Mouse (Mus musculus): ENCODE measurements around the gene Plekhg5. TPM values are rescaled to one million over a fixed set of nuclear protein-coding genes. Genes with fewer than 3 reads are reported as not detected.

The Plekhg5 gene
- polyA plus RNA-seq, 1 experiment from 2014 or later = 8.4 TPM

DNA sequence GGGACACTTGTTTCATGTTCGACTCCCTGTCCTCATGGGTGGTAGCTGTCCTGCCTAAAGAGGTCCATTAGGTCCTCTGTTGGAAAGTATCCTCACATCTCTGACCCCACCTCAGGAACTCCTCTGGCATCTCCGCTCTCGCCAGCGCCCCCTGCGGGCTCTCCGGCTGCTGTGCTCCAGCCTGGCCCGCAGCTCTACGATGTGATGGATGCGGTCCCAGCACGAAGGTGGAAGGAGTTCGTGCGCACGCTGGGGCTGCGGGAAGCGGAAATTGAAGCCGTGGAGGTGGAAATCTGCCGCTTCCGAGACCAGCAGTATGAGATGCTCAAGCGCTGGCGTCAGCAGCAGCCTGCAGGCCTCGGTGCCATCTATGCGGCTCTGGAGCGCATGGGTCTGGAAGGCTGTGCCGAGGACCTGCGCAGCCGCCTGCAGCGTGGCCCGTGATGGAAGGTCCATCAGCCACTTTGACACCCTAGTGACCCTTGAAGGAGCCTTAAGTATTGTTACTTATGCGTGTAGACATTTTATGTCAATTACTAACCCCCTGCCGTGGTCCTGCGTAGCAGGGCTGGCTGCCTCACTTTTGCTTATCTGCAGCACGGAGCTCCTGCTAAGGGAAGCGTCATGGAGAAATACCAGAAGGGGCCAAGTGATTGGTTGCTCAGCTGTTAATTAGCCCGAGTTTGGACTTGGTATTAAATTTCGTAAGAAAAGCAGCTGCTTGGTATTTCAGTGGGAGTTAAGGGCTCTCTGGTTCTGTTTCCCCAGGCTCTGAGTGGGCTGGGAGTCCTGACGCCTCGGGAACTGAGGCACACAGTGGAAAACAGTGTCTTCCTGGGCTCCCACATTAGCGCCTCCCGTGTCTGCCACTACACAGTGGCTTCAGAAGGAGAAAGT lies 47.3 kb downstream of the Plekhg5 start:
- peaks cover 8% of the 10 kb centered on the region; the same call in 1 of the 2 replicates for H3K36me3 ChIP-seq (ENCODE audit: poor library complexity, severe bottlenecking)
- ATAC-seq = no peak
- 4% methylated on average over 39 of the region's 39 CpGs for WGBS
- no peak overlapping the region for H3K9ac ChIP-seq
- no peak overlapping the region for H3K27ac ChIP-seq
- no peaks in the 10 kb centered on the region for H3K9me3 ChIP-seq (replicated peaks)
- H3K4me1 ChIP-seq = peaks cover 30% of the 10 kb centered on the region
- no peak overlapping the region for H3K4me3 ChIP-seq
- peak overlapping the region; percentile 36 for H3K4me2 ChIP-seq
- H3K27me3 ChIP-seq = peaks cover 100% of the 10 kb centered on the region

DNA sequence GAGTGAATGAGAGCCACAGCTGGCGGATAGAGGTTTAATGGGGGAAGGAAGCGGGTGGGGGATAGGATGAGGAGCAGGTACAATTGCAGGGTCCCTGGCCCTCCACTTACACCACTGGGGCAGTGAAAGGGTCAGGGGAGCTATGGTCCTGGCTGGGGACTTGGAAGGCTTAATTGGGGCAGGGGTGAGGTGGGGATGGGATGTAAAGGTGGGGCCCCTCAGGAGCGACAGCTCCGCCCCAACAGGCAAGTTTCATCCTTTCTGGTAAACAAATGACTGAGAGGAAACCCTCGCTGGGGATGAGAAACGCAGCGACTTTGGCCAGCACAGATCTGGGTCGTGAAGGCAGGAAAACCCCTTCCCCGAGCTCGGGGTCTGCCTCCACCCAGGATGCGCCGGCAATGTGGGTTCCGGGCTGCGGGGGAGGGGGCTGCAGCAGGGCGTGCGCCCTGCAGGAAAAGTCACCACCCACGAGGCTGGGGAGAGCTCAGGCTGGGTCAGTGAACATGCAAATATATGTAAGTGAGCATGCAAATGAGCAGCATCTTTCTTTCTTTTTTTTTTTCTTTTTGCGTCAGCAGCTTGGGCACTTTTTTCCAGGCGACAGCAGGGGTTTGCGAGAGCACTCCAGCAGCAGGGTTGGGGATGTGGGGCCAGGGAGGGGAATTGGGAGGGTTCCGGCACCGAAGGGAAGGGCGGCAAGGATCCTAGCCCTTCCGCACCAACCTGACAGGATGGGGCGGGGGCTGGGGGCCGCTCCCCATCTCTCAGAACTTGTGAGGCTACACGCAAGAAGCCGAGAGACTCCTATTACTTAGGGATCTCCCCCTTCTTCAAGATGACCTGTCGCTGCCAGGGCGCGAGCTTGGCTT lies 48.2 kb downstream of the Plekhg5 start:
- no peak for ATAC-seq
- no peaks in the 10 kb centered on the region; the same call in 1 of the 2 replicates for H3K36me3 ChIP-seq (ENCODE audit: poor library complexity, severe bottlenecking)
- peaks cover 35% of the 10 kb centered on the region for H3K4me1 ChIP-seq
- H3K27me3 ChIP-seq = peaks cover 100% of the 10 kb centered on the region
- 1% methylated on average over 31 of the region's 31 CpGs for WGBS
- no peaks in the 10 kb centered on the region for H3K9me3 ChIP-seq (replicated peaks)
- no peak overlapping the region for H3K9ac ChIP-seq
- peak overlapping the region; percentile 24 for H3K4me2 ChIP-seq
- 0 out of 2 replicates have a peak overlapping the region, but pooled peaks have one; percentile 6 for H3K4me3 ChIP-seq
- no peak overlapping the region for H3K27ac ChIP-seq

DNA sequence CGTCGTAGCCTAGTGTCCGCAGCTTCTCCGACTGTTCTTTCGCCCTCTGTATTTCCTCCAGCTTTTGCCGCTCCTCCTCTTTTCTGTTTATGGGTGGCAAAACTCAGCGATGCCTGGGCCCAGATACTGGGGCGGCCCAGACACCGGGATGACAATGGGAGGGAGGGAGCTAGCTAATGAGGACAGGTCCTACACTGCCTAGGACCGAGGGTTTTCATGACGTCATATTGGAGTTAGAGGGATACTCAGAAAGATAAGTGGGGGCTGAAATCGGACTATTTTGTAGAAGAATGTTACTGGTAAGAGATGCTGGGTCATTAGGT lies 48.8 kb downstream of the Plekhg5 start:
- Histone ChIP-seq H3K9me3 (replicated peaks) (no peaks in the 10 kb centered on the region), H3K4me2 (peak overlapping the region; percentile 24), H3K9ac (no peak overlapping the region), H3K36me3 (ENCODE audit: poor library complexity, severe bottlenecking) (no peaks in the 10 kb centered on the region), H3K27me3 (peaks cover 100% of the 10 kb centered on the region), H3K4me3 (0 out of 2 replicates have a peak overlapping the region, but pooled peaks have one; percentile 6), H3K4me1 (peaks cover 35% of the 10 kb centered on the region), H3K27ac (no peak overlapping the region)
- ATAC-seq = no peak
- 1% methylated on average over 12 of the region's 12 CpGs for WGBS

DNA sequence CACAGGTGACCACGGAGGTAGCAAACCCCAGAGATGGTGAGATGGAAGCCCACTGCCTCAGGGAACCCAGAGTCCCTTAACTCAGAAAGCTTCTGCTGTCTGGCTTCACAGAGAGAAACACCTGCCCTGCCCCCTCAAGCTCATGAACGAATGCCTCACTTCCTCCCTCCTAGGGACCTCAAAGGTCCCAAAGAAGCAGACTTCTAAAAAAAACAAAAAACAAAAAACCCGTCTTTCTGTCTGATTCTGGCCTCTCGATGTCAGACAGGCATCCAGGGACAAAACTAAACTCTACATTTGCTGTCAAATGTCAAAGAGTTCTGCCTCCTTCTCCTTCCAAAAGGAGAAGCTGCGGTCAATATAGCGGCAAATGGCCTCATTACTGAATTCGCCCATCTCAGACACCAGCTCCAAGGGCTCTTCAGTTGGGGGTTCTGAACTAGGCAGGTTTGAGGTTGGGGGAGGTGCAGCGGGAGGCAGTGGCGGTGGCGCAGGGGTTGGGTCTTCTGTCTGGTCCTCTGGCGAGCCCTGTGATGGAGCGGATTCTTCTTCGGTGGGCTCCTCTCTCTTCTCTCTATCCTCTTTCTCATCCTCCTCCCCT lies 52.2 kb downstream of the Plekhg5 start:
- peaks cover 100% of the 10 kb centered on the region for H3K27me3 ChIP-seq
- 3% methylated on average over 13 of the region's 13 CpGs for WGBS
- no peak overlapping the region for H3K4me2 ChIP-seq
- no peaks in the 10 kb centered on the region for H3K9me3 ChIP-seq (replicated peaks)
- no peak for ATAC-seq
- H3K4me3 ChIP-seq = no peak overlapping the region
- H3K27ac ChIP-seq = no peak overlapping the region
- H3K9ac ChIP-seq = no peak overlapping the region
- no peaks in the 10 kb centered on the region for H3K36me3 ChIP-seq (ENCODE audit: poor library complexity, severe bottlenecking)
- H3K4me1 ChIP-seq = peaks cover 36% of the 10 kb centered on the region

DNA sequence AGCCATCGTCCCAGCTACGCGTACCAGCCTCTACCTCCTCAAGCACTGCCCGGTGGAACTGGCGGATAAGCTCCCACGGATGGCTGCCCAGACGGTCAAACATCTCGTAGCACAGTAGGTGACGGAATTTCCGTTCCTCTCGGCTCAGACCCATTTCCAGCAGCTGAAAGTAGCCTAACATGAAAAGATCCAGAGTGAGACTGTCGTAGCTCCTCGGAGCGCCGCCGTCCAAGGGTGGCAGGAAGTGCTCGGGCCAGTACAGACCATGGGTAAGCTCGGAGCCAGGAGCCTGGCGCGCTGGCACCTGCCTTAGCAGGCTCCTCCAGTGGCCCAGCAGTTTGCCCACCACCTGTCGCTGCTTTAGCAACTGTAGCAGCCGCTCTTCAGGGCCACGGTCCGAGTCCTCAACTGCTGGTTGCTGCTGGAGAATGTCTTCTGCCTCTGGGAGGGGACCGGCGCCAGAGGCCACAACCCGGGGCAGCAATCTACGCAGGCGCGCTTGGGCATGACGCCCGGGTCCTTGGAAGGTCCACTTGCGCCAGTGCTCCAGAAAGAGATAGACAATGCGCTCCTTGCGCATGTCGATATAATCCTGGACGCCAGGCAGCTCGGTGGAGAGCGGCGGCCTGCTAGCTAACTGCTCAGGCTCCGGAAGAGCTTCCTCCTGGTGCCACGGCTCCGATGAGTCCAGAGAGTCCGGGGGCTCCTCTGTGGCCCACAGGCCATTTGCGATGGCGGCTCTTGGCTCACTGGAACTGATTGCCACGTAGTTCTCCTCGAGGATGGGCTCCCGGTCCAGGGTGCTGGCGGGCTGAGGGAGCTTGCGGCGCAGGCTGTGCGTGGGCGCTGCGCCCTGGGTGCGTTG lies 53.1 kb downstream of the Plekhg5 start:
- 0 out of 2 replicates have a peak, but pooled peaks have one; percentile 27 for ATAC-seq
- WGBS = 2% methylated on average over 56 of the region's 56 CpGs
- peaks cover 27% of the 10 kb centered on the region for H3K4me1 ChIP-seq
- H3K36me3 ChIP-seq (ENCODE audit: poor library complexity, severe bottlenecking) = no peaks in the 10 kb centered on the region
- peak overlapping the region; percentile 22 for H3K4me3 ChIP-seq
- H3K9me3 ChIP-seq (replicated peaks) = no peaks in the 10 kb centered on the region
- peak overlapping the region; percentile 46 for H3K4me2 ChIP-seq
- no peak overlapping the region for H3K27ac ChIP-seq
- 0 out of 2 replicates have a peak overlapping the region, but pooled peaks have one; percentile 16 for H3K9ac ChIP-seq
- peaks cover 100% of the 10 kb centered on the region for H3K27me3 ChIP-seq

DNA sequence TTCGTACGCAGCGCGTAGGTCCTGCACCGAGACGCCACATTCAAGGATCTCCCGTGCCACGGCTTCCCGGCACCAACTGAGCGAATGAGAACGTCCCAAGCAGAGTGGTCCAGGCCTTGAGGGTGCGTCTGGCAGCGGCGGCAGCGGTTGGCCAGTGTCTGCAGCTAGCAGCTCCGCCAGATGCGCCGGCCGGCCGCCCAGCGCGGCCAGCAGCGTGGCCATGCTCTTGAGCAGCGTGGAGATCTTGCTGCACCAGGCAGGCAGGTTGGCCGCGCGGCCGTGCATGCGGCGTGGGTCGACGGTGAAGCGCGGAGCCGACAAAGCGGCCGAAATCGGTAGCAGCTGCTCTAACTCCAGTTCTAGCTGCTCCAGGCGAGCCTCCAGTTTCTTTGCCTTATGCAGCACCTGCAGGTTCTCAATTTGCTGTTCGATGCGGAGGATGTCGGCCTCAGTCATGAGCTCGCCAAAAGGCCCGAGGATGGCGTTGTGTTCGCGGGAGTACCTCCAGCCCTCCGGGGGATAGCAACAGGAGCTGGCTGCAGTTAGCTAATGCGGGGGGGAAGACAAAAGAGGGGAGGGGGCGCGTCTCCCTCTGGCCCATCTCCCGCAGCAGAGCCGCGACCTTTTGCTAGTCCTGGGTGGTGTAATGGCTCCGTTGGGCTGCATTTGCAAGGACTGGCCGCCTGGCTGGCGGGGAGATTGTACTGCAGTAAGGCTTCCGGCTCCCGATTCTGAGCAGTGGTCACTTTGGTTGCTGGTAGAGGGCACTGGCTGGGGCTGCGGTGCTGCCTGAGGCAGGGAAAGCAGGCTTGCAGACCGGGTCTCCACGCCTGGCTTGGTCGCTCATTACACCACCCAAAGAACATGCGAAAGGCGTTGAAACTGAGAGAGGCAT lies 54.0 kb downstream of the Plekhg5 start:
- Histone ChIP-seq H3K27ac (no peak overlapping the region), H3K4me3 (peak overlapping the region; percentile 22), H3K27me3 (peaks cover 100% of the 10 kb centered on the region), H3K36me3 (ENCODE audit: poor library complexity, severe bottlenecking) (no peaks in the 10 kb centered on the region), H3K4me2 (peak overlapping the region; percentile 46), H3K9ac (0 out of 2 replicates have a peak overlapping the region, but pooled peaks have one; percentile 16), H3K4me1 (peaks cover 27% of the 10 kb centered on the region), H3K9me3 (replicated peaks) (no peaks in the 10 kb centered on the region)
- 3% methylated on average over 64 of the region's 65 CpGs for WGBS
- ATAC-seq = no peak

DNA sequence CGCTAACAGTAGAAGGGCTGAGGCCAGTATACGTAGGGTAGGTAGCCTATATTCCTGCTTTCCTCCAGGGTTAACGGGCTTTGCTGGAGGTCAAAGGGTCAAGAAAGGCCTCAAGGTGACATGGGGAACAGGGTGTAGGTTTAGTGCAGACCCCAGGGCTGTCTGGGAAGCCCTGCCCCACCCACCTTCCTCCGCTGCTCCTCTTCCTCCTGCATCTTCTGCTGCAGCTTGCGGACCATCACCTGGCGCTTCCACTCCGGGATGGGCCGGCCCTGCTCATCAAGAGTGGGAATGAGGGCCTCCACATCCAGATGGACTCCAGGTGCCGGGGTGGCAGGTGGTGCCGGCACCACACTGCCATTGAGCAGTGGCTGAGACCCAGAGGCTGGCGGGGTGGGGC lies 55.6 kb downstream of the Plekhg5 start:
- no peak for ATAC-seq
- H3K4me1 ChIP-seq = peaks cover 40% of the 10 kb centered on the region

DNA sequence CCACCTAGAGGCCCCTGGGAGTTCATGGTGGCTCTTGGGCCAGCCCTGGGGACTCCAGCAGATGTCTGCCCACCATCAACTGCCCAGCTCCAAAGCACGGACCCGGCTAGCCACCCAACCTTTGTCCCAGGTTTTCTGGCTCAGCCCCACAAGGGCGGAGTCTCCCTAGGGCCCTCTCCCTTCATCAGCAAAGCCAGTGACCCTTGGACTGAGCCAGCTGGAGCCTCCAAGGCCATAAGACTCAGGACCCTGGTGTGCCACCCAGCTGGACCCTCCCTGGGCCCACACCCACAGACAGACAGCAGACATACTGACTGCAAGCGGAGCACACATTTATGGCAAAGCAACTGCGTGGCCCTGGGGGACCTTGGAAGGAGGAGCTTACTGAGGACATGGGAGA lies 56.5 kb downstream of the Plekhg5 start:
- no peak overlapping the region for H3K9ac ChIP-seq
- H3K36me3 ChIP-seq (ENCODE audit: poor library complexity, severe bottlenecking) = no peaks in the 10 kb centered on the region
- H3K27me3 ChIP-seq = peaks cover 100% of the 10 kb centered on the region
- 45% methylated on average over 5 of the region's 5 CpGs for WGBS
- H3K9me3 ChIP-seq (replicated peaks) = no peaks in the 10 kb centered on the region
- no peak overlapping the region for H3K4me3 ChIP-seq
- ATAC-seq = no peak
- no peak overlapping the region for H3K27ac ChIP-seq
- H3K4me1 ChIP-seq = peaks cover 40% of the 10 kb centered on the region
- H3K4me2 ChIP-seq = no peak overlapping the region

More for the DNA sequence above, 55.6 kb downstream of the Plekhg5 start:
- Histone ChIP-seq H3K27me3 (peaks cover 100% of the 10 kb centered on the region), H3K9me3 (replicated peaks) (no peaks in the 10 kb centered on the region), H3K9ac (no peak overlapping the region), H3K36me3 (ENCODE audit: poor library complexity, severe bottlenecking) (no peaks in the 10 kb centered on the region), H3K4me3 (no peak overlapping the region), H3K27ac (no peak overlapping the region), H3K4me2 (no peak overlapping the region)
- WGBS = 73% methylated on average over 11 of the region's 11 CpGs

DNA sequence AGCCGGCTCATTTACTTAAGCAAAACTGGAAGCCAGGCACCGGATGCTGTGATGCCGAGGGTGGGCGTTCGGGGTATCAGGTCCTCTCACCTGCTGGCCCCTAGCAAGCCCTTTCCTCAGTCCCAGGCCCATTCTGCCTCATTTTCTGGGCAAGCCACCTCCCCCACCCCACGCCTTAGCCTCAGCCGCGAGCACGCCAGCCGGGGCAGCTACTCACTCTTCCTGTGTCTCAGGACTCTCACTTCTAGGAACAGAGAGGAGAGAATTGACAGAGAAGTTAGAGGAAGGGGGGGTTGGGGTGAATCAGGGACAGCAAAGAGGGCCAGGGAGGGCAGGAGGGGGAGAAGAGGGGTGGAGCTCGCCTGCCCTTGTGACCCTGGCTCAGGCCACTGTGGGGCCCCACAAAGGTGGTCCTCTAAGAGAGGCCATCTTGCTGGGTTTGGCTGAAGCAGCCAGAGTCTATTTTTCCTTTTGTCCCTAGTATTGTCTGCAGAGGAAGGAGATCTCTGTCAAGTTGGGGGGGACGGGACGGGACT lies 57.2 kb downstream of the Plekhg5 start:
- Histone ChIP-seq H3K27me3 (peaks cover 100% of the 10 kb centered on the region), H3K36me3 (ENCODE audit: poor library complexity, severe bottlenecking) (no peaks in the 10 kb centered on the region), H3K4me3 (no peak overlapping the region), H3K9me3 (replicated peaks) (no peaks in the 10 kb centered on the region), H3K4me2 (no peak overlapping the region), H3K9ac (no peak overlapping the region), H3K4me1 (peaks cover 40% of the 10 kb centered on the region), H3K27ac (no peak overlapping the region)
- ATAC-seq = no peak
- 18% methylated on average over 13 of the region's 13 CpGs for WGBS
